ENCODE assay signal across 34 mouse cellular contexts in the genomic region with DNA sequence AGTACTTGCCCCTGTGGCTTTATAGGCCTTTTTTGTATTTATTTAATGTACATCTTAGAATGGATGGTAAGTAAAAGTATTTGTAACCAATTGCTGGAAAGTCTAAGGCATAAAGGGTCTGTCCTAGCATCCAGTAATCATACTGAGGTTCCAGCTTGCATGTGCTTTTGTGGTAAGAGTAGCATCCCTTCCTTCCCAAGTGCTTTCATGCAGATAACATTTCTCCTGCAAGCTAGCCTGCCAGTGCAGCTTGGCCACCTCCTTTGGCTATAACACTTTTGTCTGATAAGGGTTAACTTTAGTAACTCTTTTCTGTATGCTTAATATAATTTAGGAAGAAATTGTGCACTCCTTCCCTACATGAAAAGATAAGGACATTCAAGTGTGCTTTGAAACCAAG. TPM values are rescaled to one million over a fixed set of nuclear protein-coding genes. Genes with fewer than 3 reads are reported as not detected.
DNase-seq lines count a peak whose midpoint lies in the region; ATAC-seq lines count a peak whose summit lies in the region.
"Had no signal": no experiment of that assay in that cellular context is flagged by ENCODE, and none has a peak within 500 bp of the region (broad histone marks: within the 10 kb centered on the region; RNA-seq: fewer than 3 reads in every experiment).

No protein-coding gene starts in this region.

- peaks cover 12% of the 10 kb centered on the region for H3K36me3 ChIP-seq in megakaryocyte, embryonic 14.5 days (replicated peaks; ENCODE audit: low read length)
- no peaks in the 10 kb centered on the region for H3K36me3 ChIP-seq in liver, embryonic 15.5 days (replicated peaks)
- H3K36me3 ChIP-seq in heart, embryonic 12.5 days, result no peaks in the 10 kb centered on the region
- H3K36me3 ChIP-seq: heart, embryonic 13.5 days; limb, embryonic 12.5 days had no signal

- no peak for ATAC-seq in megakaryocyte, adult 5-6 weeks (ENCODE audit: poor library complexity, severe bottlenecking)
- ATAC-seq in liver, embryonic 15.5 days (ENCODE audit: insufficient read depth), result no peak
- ATAC-seq in heart, embryonic 12.5 days (ENCODE audit: insufficient number of reproducible peaks, low FRiP score), result no peak
- ATAC-seq: activated CD4-positive, CD25-positive, alpha-beta regulatory T cell, adult 4 months; CD4-positive, CD25-positive, alpha-beta regulatory T cell, adult 4 months; forebrain, embryonic 13.5 days; hindbrain, embryonic 16.5 days; lung, postnatal 0 days; midbrain, embryonic 16.5 days had no signal

- H3K27ac ChIP-seq in liver, embryonic 15.5 days (replicated peaks), result peak overlapping the region; percentile 80
- no peak overlapping the region for H3K27ac ChIP-seq in heart, embryonic 12.5 days (ENCODE audit: poor library complexity, severe bottlenecking)
- H3K27ac ChIP-seq: embryonic facial prominence, embryonic 13.5 days; forebrain, embryonic 13.5 days; heart, embryonic 13.5 days; layer of hippocampus, adult 2 months; limb, embryonic 12.5 days had no signal

- no peaks in the 10 kb centered on the region for H3K27me3 ChIP-seq in megakaryocyte, embryonic 14.5 days (replicated peaks)
- H3K27me3 ChIP-seq in liver, embryonic 15.5 days, result no peaks in the 10 kb centered on the region
- H3K27me3 ChIP-seq in heart, embryonic 12.5 days (replicated peaks), result no peaks in the 10 kb centered on the region
- H3K27me3 ChIP-seq: embryonic facial prominence, embryonic 13.5 days; forebrain, embryonic 13.5 days; heart, embryonic 13.5 days; limb, embryonic 12.5 days had no signal

- no peaks in the 10 kb centered on the region for H3K9me3 ChIP-seq in megakaryocyte, embryonic 14.5 days
- no peaks in the 10 kb centered on the region for H3K9me3 ChIP-seq in liver, embryonic 15.5 days (replicated peaks)
- no peaks in the 10 kb centered on the region for H3K9me3 ChIP-seq in heart, embryonic 12.5 days (replicated peaks)
- H3K9me3 ChIP-seq: embryonic facial prominence, embryonic 13.5 days; forebrain, embryonic 13.5 days; heart, embryonic 13.5 days; limb, embryonic 12.5 days had no signal

- H3K4me2 ChIP-seq in liver, embryonic 15.5 days, result peak overlapping the region; percentile 49
- H3K4me2 ChIP-seq in heart, embryonic 12.5 days, result no peak overlapping the region
- H3K4me2 ChIP-seq: embryonic facial prominence, embryonic 13.5 days; forebrain, embryonic 13.5 days; heart, embryonic 13.5 days; limb, embryonic 12.5 days; midbrain, embryonic 11.5 days had no signal

- H3K9ac ChIP-seq in liver, embryonic 15.5 days, result no peak overlapping the region
- H3K9ac ChIP-seq in heart, embryonic 12.5 days, result no peak overlapping the region
- H3K9ac ChIP-seq: embryonic facial prominence, embryonic 13.5 days; forebrain, embryonic 13.5 days; heart, embryonic 13.5 days; limb, embryonic 12.5 days had no signal

- peak overlapping the region; percentile 84 for H3K4me3 ChIP-seq in megakaryocyte, embryonic 14.5 days (replicated peaks)
- no peak overlapping the region for H3K4me3 ChIP-seq in liver, embryonic 15.5 days (replicated peaks)
- no peak overlapping the region for H3K4me3 ChIP-seq in heart, embryonic 12.5 days
- H3K4me3 ChIP-seq: embryonic facial prominence, embryonic 13.5 days; forebrain, embryonic 13.5 days; heart, embryonic 13.5 days; layer of hippocampus, adult 2 months; limb, embryonic 12.5 days had no signal

- peak; percentile 48 for DNase-seq in liver
- DNase-seq in frontal cortex, postnatal 25 days (ENCODE audit: low spot score in 2 of 2), result no peak
- DNase-seq in heart, adult 9 months (ENCODE audit: low spot score in 2 of 2), result no peak
- no peak for DNase-seq in cerebellum, postnatal 36 days
- DNase-seq: adrenal gland, adult 2 months; adrenal gland, postnatal 36 days; cerebellum, adult 8-10 months; cerebellum, postnatal 25 days; gastrocnemius, postnatal 14 days; heart, adult 18-20 months; heart, postnatal 14 days; kidney, adult 18-20 months; kidney, postnatal 36 days; lung, adult 18-20 months; lung, postnatal 4 days; right cerebral cortex, adult 18-20 months; spleen, adult 18-20 months; thymus, postnatal 14 days had no signal

- H3K4me1 ChIP-seq in megakaryocyte, embryonic 14.5 days, result peaks cover 60% of the 10 kb centered on the region
- H3K4me1 ChIP-seq in liver, embryonic 15.5 days (replicated peaks), result peaks cover 64% of the 10 kb centered on the region
- peaks cover 54% of the 10 kb centered on the region for H3K4me1 ChIP-seq in heart, embryonic 12.5 days (replicated peaks)

RNA-seq across cellular contexts. Expression of a gene that starts 4.9 kb away (rescaled TPM):
- polyA plus RNA-seq in megakaryocyte, embryonic 14.5 days (2012; ENCODE audit: insufficient read depth, low replicate concordance), result 40.2 and 130 TPM in 2 replicates
- total RNA-seq in megakaryocyte, adult 5-6 weeks (2015), result 45.4 and 45.7 TPM in 2 replicates
- 14.2 and 25.4 TPM in 2 replicates for total RNA-seq in megakaryocyte, adult 5-6 weeks (2017)
- 8.6 TPM in 2 replicates for polyA plus RNA-seq in liver, embryonic 15.5 days (2015; fragmentation: Nextera tagmentation; extraction: Ambion mirVana)
- polyA plus RNA-seq in heart, embryonic 12.5 days (2016; fragmentation: Nextera tagmentation; extraction: Ambion mirVana), result 27.9 and 28.4 TPM in 2 replicates

RNA-seq across cellular contexts. Expression of a gene that starts 27.2 kb away (rescaled TPM):
- polyA plus RNA-seq in megakaryocyte, embryonic 14.5 days (2012; ENCODE audit: insufficient read depth, low replicate concordance), result 158 and 268 TPM in 2 replicates
- total RNA-seq in megakaryocyte, adult 5-6 weeks (2015), result 109 TPM in 2 replicates
- total RNA-seq in megakaryocyte, adult 5-6 weeks (2017), result 240 and 249 TPM in 2 replicates
- polyA plus RNA-seq in liver, embryonic 15.5 days (2015; fragmentation: Nextera tagmentation; extraction: Ambion mirVana), result 113 and 114 TPM in 2 replicates
- 221 and 227 TPM in 2 replicates for polyA plus RNA-seq in heart, embryonic 12.5 days (2016; fragmentation: Nextera tagmentation; extraction: Ambion mirVana)

RNA-seq across cellular contexts. Expression of a gene that starts 30.1 kb away (rescaled TPM):
- polyA plus RNA-seq in megakaryocyte, embryonic 14.5 days (2012; ENCODE audit: insufficient read depth, low replicate concordance), result not detected in 2 replicates
- total RNA-seq in megakaryocyte, adult 5-6 weeks (2015), result not detected in 2 replicates
- total RNA-seq in megakaryocyte, adult 5-6 weeks (2017), result not detected in 2 replicates
- 0.06 and 0.09 TPM in 2 replicates for polyA plus RNA-seq in liver, embryonic 15.5 days (2015; fragmentation: Nextera tagmentation; extraction: Ambion mirVana)
- polyA plus RNA-seq in heart, embryonic 12.5 days (2016; fragmentation: Nextera tagmentation; extraction: Ambion mirVana), result 3.8 and 4.5 TPM in 2 replicates
- total RNA-seq: adrenal gland, postnatal 36 days; neutrophil, adult 5-6 weeks had no signal
